Mouse (Mus musculus): ENCODE measurements around the gene Gstt2. TPM values are rescaled to one million over a fixed set of nuclear protein-coding genes. Genes with fewer than 3 reads are reported as not detected.

The Gstt2 gene
- total RNA-seq, 1 experiment: 17.8 TPM

- no peak overlapping the region for H3K27ac ChIP-seq (ENCODE audit: insufficient read depth, low read depth, low read length, poor library complexity, severe bottlenecking)
- no peak for DNase-seq (ENCODE audit: low read depth, low spot score)
- H3K9ac ChIP-seq (ENCODE audit: insufficient read depth, low read depth, low read length, poor library complexity, severe bottlenecking): no peak overlapping the region
- H3K4me1 ChIP-seq (ENCODE audit: control insufficient read depth in 2 of 2, insufficient read depth in 2 of 2, low read length in 2 of 2, poor library complexity in 1 of 2): peaks cover 3 to 13% of the 10 kb centered on the region in 2 experiments; a peak in 3 of 4 replicates
- H3K36me3 ChIP-seq (ENCODE audit: control insufficient read depth, insufficient read depth, low read length, poor library complexity, severe bottlenecking): no peaks in the 10 kb centered on the region
- no peak for TF ChIP-seq HCFC1 (IDR thresholded peaks at IDR 0.05; ENCODE audit: borderline replicate concordance, insufficient read depth, low read length)
- no peak for TF ChIP-seq MAFK (IDR thresholded peaks at IDR 0.05; ENCODE audit: insufficient read depth, low read depth, low read length)
- no peak for TF ChIP-seq ZC3H11A (IDR thresholded peaks at IDR 0.05; ENCODE audit: borderline replicate concordance, low read depth, low read length)
- no peak for TF ChIP-seq CHD2 (IDR thresholded peaks at IDR 0.05; ENCODE audit: low read depth, low read length)
- no peak for TF ChIP-seq ZNF384 (IDR thresholded peaks at IDR 0.05; ENCODE audit: low read depth, low read length)
- no peaks in the 10 kb centered on the region for H3K9me3 ChIP-seq (ENCODE audit: control insufficient read depth, insufficient read depth, low read depth, low read length)
- no peak overlapping the region for H3K4me3 ChIP-seq (ENCODE audit: insufficient read depth in 1 of 2, low read depth in 1 of 2, low read length in 2 of 2, poor library complexity in 1 of 2, severe bottlenecking in 1 of 2)
- in situ Hi-C loops (cut with MboI; ENCODE audit: low sequenced_read_pairs in 2 of 2, unreplicated experiment in 2 of 2): no loop called here
Observed at GRCm38 (mm10) chr10:75839092-75839491, 1.9 kb upstream of the Gstt2 start.

DNA sequence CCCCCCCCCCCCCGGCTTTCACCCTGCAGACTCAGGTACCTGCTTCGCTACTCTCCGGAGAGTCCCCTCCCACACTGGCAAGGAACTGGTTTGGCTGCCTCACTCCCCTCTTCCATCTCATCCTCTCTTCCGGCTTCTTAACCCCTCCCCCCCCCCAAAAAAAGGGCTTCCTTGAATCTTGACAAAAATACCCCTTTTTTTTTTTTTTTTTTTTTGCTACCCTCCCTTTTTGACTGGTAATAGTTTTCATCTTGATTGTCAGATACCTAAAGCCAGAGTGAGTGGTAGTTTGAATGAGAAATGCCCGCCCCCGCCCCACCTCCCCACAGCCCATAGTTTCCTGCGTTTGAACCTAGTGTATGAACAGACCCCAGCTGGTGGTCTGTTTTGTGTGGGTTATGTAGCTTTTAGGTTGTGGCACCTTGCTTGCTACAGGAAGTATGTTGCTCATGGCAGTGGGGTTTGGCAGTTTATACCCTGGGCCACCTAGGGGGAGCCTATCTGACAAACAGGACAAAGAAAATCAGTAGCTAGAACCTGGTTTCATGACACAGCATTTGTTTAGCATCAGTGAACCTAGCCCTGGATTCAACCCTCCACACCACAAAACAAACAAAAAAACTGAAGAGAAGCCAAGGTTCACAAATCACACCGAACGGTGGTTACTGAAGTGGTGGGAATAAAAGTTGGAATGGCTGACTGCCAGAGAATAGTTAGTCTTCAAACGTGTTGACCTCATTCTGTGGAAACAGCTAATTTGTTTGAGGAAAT is 1.3 kb downstream of the Gstt2 start:
- in situ Hi-C loops (cut with MboI; ENCODE audit: low sequenced_read_pairs in 2 of 2, unreplicated experiment in 2 of 2): no loop called here
- H3K36me3 ChIP-seq (ENCODE audit: control insufficient read depth, insufficient read depth, low read length, poor library complexity, severe bottlenecking): peaks cover 3% of the 10 kb centered on the region; the same call in 1 of the 2 replicates
- peak overlapping the region; percentile 94 for H3K27ac ChIP-seq (ENCODE audit: insufficient read depth, low read depth, low read length, poor library complexity, severe bottlenecking)
- peak overlapping the region; percentile 18 to 63; a peak in 3 of 4 replicates for H3K4me3 ChIP-seq (ENCODE audit: insufficient read depth in 1 of 2, low read depth in 1 of 2, low read length in 2 of 2, poor library complexity in 1 of 2, severe bottlenecking in 1 of 2)
- peaks cover 3 to 20% of the 10 kb centered on the region in 2 experiments for H3K4me1 ChIP-seq (ENCODE audit: control insufficient read depth in 2 of 2, insufficient read depth in 2 of 2, low read length in 2 of 2, poor library complexity in 1 of 2)
- H3K9me3 ChIP-seq (ENCODE audit: control insufficient read depth, insufficient read depth, low read depth, low read length): no peaks in the 10 kb centered on the region
- DNase-seq (ENCODE audit: low read depth, low spot score): no peak
- TF ChIP-seq HCFC1 (IDR thresholded peaks at IDR 0.05; ENCODE audit: borderline replicate concordance, insufficient read depth, low read length): no peak
- TF ChIP-seq ZNF384 (IDR thresholded peaks at IDR 0.05; ENCODE audit: low read depth, low read length): no peak
- TF ChIP-seq ZC3H11A (IDR thresholded peaks at IDR 0.05; ENCODE audit: borderline replicate concordance, low read depth, low read length): no peak
- no peak for TF ChIP-seq MAFK (IDR thresholded peaks at IDR 0.05; ENCODE audit: insufficient read depth, low read depth, low read length)
- TF ChIP-seq CHD2 (IDR thresholded peaks at IDR 0.05; ENCODE audit: low read depth, low read length): no peak
- H3K9ac ChIP-seq (ENCODE audit: insufficient read depth, low read depth, low read length, poor library complexity, severe bottlenecking): peak overlapping the region; percentile 46

DNA sequence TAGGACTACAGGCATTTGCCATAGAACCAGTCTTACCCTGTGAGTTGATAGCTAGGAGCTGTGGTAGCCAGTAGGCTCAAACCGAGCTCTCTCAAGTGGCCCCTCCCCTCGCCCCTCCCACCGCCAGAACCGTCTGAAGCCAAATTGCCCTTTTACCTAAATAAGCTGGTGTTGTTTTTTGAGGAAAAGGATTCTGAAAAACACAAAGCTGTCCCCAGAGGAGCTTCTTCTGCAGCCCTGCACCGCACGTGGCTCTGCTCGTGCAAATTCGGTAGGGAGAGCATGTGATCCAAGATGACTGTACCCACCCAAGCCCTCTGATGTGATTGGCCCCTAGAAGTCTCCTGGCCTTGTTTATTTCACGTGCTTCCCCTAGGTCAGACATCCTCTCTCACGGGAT is 1.9 kb downstream of the Gstt2 start:
- TF ChIP-seq ZC3H11A (IDR thresholded peaks at IDR 0.05; ENCODE audit: borderline replicate concordance, low read depth, low read length) (no peak), CHD2 (IDR thresholded peaks at IDR 0.05; ENCODE audit: low read depth, low read length) (peak; percentile 54; the same call in 1 of the 2 replicates)
- in situ Hi-C loops (cut with MboI; ENCODE audit: low sequenced_read_pairs in 2 of 2, unreplicated experiment in 2 of 2): no loop called here
- Histone ChIP-seq H3K36me3 (ENCODE audit: control insufficient read depth, insufficient read depth, low read length, poor library complexity, severe bottlenecking) (peaks cover 3% of the 10 kb centered on the region; the same call in 1 of the 2 replicates), H3K27ac (ENCODE audit: insufficient read depth, low read depth, low read length, poor library complexity, severe bottlenecking) (peak overlapping the region; percentile 94), H3K4me1 (ENCODE audit: control insufficient read depth in 2 of 2, insufficient read depth in 2 of 2, low read length in 2 of 2, poor library complexity in 1 of 2) (peaks cover 3 to 20% of the 10 kb centered on the region in 2 experiments), H3K4me3 (ENCODE audit: insufficient read depth in 1 of 2, low read depth in 1 of 2, low read length in 2 of 2, poor library complexity in 1 of 2, severe bottlenecking in 1 of 2) (peak overlapping the region; percentile 79 to 84), H3K9me3 (ENCODE audit: control insufficient read depth, insufficient read depth, low read depth, low read length) (no peaks in the 10 kb centered on the region), H3K9ac (ENCODE audit: insufficient read depth, low read depth, low read length, poor library complexity, severe bottlenecking) (peak overlapping the region; percentile 77)
- DNase-seq (ENCODE audit: low read depth, low spot score): no peak

DNA sequence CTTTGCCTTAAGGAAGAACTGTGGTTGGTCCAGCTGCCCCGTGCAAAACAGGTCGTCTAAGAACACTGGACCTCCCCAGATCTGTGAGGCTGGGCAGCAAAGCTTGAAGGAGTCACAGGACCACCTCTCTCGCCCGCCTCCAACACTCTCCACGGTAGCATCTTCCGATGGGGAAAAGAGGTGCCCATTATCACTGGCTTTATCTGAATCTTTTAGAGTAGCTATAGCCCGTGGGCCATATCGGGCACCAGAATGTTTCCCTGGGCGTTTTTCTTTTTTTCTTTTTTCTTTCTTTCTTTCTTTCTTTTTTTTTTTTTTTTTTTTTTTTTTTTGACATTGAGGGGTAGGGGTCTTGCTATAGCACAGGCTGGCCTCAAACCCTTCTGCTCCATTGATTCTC is 2.5 kb downstream of the Gstt2 start:
- TF ChIP-seq HCFC1 (IDR thresholded peaks at IDR 0.05; ENCODE audit: borderline replicate concordance, insufficient read depth, low read length): no peak
- TF ChIP-seq ZNF384 (IDR thresholded peaks at IDR 0.05; ENCODE audit: low read depth, low read length): peak; percentile 80
- TF ChIP-seq ZC3H11A (IDR thresholded peaks at IDR 0.05; ENCODE audit: borderline replicate concordance, low read depth, low read length): no peak
- no peak for TF ChIP-seq CHD2 (IDR thresholded peaks at IDR 0.05; ENCODE audit: low read depth, low read length)
- TF ChIP-seq MAFK (IDR thresholded peaks at IDR 0.05; ENCODE audit: insufficient read depth, low read depth, low read length): no peak
- Histone ChIP-seq H3K36me3 (ENCODE audit: control insufficient read depth, insufficient read depth, low read length, poor library complexity, severe bottlenecking) (peaks cover 3% of the 10 kb centered on the region; the same call in 1 of the 2 replicates), H3K4me3 (ENCODE audit: insufficient read depth in 1 of 2, low read depth in 1 of 2, low read length in 2 of 2, poor library complexity in 1 of 2, severe bottlenecking in 1 of 2) (peak overlapping the region; percentile 79 to 84), H3K27ac (ENCODE audit: insufficient read depth, low read depth, low read length, poor library complexity, severe bottlenecking) (peak overlapping the region; percentile 94; the same call in 1 of the 2 replicates), H3K4me1 (ENCODE audit: control insufficient read depth in 2 of 2, insufficient read depth in 2 of 2, low read length in 2 of 2, poor library complexity in 1 of 2) (peaks cover 3 to 20% of the 10 kb centered on the region in 2 experiments), H3K9ac (ENCODE audit: insufficient read depth, low read depth, low read length, poor library complexity, severe bottlenecking) (peak overlapping the region; percentile 83), H3K9me3 (ENCODE audit: control insufficient read depth, insufficient read depth, low read depth, low read length) (no peaks in the 10 kb centered on the region)
- in situ Hi-C loops (cut with MboI; ENCODE audit: low sequenced_read_pairs in 2 of 2, unreplicated experiment in 2 of 2): no loop called here
- no peak for DNase-seq (ENCODE audit: low read depth, low spot score)

Data from ES-E14 (cell line).